Mouse (Mus musculus) adrenal gland, postnatal 10 days (tissue): ENCODE data around the gene Tmco4. TPM values are rescaled to one million over a fixed set of nuclear protein-coding genes. Genes with fewer than 3 reads are reported as not detected.

Source experiments
- DNase-seq: peaks from one replicate; pipeline ENCODE4 v3.0.0; 2021; ENCODE audit warnings: mixed read lengths
- long read RNA-seq, 2 experiments: library from polyadenylated mRNA; stranded (forward); transcript quantifications; one replicate each; pipeline ENCODE4 v2.0.0; 2021
- total RNA-seq, 2 experiments: library from RNA; stranded (reverse); gene quantifications; 2 replicates each; pipeline ENCODE4 v1.2.3; 2021

The Tmco4 gene
- total RNA-seq: 10 to 100 TPM; 14.7 to 15.0 TPM
- long read RNA-seq, experiment 1, transcript Tmco4-202 (17 exons, 3,318 nt): major isoform, 8 of 22 reads
- long read RNA-seq, experiment 1, partial matches to known transcripts: 6 of 22 reads
- long read RNA-seq, experiment 1, other reads (novel, unspliced or antisense): 8 of 22 reads
- long read RNA-seq, experiment 2, partial matches to known transcripts: 0 of 10 reads
- long read RNA-seq, experiment 2, other reads (novel, unspliced or antisense): 6 of 10 reads

GRCm38 (mm10) chr4:138972827-138973718 is at the start of gene Tmco4:
Gene Tmco4 (plus strand): TSS chr4:138972888.
- DNase-seq: peak; percentile 87

DNA sequence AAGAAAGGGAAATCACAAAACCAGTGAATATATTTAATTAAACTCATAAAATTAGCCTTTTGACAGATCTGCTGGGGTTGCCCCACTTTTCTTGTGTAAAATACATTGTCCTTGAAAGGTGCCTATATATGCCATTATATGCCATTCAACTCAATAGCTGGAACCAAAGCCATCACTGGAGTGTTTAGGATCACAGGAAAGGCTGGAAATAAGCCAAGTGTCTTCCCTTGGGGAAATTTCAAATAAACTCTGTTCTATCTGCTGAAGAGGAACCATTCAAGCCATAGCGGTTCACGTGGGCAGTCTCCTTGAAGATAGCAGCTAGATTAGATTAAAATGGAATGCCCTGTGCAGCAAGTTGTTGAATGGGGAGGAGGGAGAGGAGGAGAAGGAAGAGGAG is 47.1 kb upstream of the Tmco4 start:
- DNase-seq: no peak

DNA sequence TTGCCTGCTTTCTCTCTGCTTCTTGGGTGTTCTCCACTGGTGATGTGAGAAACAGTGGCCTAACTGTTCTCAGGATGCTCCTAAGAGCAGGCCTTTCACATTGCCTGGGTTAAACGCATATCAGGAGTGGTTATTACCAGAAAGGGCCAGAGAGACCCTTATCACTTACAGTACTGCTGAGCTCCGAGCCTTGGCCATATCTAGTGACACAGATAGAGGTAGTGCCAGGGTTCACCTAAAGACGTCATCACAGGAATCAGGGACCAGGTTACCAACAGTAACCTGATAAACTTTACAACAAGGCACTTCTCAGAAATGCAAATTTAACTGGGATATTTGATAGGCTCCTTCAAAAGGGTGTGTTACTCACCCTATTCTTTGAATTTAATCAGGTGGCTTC is 38.8 kb upstream of the Tmco4 start:
- DNase-seq: no peak

GRCm38 (mm10) chr4:138934456-138935145 is 38.1 kb upstream of the Tmco4 start:
- no peak for DNase-seq

DNA sequence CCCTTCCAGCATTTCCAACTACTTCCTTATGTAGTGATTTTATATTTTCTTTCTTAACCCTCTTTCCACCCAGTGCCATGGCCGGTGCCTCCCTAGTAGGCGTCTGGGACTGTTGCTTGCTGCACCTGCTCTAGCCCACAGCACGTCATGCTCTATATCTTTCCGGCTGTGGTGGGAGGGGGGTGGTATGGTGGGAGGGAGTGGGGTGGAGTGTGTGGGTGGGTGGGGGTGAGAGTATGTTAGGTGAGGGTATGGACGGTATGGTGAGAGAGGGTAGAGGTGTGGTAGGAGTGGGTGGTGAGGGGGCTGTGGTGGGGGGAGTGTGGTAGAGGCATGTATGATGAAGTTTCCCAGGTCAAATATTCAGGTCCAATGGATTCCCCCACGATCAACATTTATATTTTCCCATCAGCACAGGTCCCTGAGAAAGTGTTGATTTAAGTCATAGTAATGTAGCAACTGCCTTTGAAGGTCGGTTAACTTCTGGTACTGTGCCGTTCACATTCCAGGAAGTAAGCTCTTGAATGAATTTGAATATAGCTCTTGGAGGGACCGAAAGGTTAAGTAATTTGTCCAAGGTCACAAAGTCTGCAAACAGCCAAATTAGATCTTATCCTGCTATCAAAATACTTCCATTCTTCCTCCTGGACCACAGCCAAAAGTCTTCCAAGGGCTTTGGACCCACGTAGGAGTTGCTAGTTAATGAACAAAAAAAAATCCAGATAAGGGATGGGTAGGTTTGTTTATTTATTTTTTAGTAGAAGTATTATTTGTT is 34.0 kb upstream of the Tmco4 start:
- DNase-seq: no peak

GRCm38 (mm10) chr4:138939481-138939880 is 33.2 kb upstream of the Tmco4 start:
- DNase-seq: peak; percentile 33

- no peak for DNase-seq
Measured at GRCm38 (mm10) chr4:138941401-138941800, 31.3 kb upstream of the Tmco4 start.

- DNase-seq: no peak
Measured at GRCm38 (mm10) chr4:138941966-138942365, 30.7 kb upstream of the Tmco4 start.

DNA sequence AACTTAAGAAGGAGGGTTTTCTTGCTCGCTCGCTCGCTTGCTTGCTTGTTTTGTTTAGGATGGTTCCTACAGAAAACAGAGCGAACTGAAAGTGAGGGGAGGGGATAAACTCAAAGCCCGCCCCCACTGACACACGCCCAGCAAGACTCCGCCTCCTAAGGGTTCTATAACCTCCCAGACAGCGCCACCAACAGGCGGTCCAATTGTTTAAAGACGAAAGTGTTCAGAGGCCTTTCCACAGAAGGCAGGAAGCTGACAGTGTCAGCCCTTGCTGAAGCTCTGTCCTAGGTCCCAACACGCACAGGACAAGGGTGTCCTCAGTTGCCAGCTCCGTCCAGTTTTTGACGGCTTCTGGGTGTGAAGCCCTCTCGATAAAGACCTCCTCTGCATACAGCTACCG is 29.0 kb upstream of the Tmco4 start:
- peak; percentile 86 for DNase-seq

DNA sequence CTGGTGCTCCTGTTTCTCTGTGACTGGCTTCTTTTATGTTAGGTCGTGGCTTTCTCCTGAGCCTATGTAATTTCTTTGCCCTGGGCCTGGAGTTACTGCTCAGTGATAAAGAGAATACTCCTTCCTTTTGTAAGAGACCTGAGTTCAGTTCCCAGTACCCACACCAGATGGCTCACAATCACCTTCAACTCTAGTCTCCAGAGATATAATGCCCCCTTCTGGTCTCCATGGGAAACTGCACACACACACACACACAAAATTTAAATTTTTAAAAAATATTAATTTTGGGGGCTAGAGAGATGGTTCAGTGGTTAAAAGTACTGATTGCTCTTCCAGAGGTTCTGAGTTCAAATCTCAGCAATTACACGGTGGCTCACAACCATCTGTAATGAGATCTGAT is 24.4 kb upstream of the Tmco4 start:
- DNase-seq: no peak

DNA sequence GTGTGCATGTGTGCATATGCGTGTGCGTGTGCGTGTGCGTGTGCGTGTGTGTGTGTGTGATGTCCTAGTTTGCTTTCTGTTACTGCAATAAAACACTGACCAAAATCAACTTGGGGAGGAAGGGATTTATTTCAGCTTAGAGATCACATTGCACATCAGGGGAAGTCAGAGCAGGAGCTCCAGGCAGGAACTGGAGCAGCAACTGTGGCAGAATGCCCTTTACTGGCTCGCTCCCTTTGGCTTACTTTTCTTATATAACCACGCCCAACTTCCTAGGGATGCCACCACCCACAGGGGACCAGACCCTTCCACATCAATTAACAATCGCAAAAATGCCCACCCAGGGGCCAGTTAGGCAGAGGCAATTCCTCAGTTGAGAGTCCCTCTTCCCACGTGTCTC is 14.1 kb upstream of the Tmco4 start:
- DNase-seq: no peak

DNA sequence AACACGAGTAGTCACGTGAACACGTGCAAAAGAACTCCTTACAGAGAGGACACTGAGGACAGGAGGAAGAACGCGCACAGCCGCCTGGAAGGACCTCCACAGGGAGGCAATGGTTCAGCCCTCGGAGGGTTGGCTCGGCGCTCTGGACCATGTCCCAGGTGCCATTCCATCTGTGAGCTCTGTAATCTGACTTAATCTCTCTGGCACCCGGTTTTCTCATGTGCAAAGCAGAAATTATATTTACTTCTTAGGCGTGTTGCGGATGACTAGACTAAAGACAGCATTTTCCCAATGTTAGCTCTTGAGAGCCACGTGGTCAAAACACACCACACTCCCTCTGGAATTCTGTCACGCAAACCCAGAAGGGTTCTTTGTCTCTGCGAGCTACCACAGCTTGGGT is 13.6 kb upstream of the Tmco4 start:
- no peak for DNase-seq

DNA sequence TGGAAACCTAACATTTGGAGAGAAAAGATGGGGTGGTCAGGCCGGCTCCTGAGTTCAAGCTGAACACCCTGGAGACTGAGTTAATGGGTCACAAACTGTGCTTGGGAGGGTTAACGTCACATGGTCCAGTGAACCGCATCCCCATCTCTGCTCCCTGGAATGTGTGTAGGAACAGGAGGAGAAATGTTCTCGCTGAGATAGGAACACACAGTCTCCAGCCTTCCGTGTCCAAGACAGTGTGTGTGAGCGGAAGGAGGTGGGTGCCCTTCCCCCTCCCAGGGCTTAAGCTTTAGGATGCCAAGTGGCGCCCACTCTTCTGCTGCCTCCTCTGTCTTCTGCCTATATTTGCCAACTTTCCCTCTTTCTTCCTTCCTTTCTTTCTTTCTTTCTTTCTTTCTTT is 12.8 kb upstream of the Tmco4 start:
- no peak for DNase-seq

- no peak for DNase-seq
Measured at GRCm38 (mm10) chr4:138962719-138963118, 10.0 kb upstream of the Tmco4 start.

DNA sequence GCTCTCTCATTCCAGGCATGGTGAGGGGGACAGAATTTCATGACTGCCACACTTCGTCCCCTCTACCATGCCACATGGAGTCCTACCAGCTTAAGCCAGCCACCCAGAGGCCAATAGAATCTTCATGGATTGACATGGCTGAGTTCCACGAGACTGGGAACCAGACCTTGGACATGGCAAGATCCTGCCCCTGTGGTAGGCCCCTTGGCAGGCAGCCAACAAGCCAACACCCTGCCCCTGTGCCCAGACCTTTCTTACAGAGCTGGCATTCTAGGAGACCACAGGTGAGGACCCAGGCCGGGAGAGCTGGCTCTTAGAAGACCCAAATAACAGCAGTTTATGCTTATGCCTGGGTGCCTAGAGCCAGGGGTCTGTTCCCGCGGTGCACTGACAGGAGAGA is 6.8 kb upstream of the Tmco4 start:
- no peak for DNase-seq

DNA sequence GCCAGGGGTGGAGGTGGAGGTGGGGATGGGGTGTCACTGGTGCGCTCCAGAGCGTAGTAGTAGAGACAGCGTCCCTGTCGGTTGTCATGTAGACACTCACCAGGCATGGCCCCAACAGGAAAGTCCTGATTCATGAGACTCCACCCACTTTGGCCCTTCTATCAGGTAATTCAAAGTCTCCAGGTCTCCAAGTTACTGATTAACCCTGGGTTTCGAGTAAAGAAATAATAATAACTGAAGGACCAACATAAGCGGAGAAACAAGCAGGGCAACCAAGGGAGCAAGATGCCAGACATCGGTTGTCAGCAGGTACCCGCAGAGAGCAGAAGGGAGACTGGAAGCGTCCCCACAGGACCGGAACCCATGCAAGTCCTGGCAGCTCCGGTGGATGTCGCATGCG is 5.8 kb upstream of the Tmco4 start, which contains the start of gene Rnf186:
TSS of gene Rnf186 (plus strand) at position 247 of the 400 bp plus-strand sequence.
- no peak for DNase-seq

DNA sequence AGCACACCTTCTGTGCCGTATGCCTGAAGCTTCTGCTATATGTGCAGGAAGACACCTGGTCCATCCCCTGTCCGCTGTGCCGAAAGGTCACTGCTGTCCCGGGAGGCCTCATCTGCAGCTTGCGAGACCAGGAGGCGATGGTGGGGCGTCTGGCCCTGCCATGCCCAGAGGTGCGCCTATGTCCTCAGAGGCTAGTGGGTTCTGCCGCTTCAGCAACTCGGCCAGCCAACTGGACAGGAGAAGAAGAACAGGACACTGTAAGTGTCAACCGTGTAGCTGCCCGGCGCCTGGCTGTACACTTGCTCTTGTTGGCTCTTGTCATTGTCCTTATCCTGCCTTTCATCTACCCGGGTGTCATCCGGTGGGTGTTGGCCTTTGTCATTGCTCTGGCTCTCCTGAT is 5.2 kb upstream of the Tmco4 start:
- no peak for DNase-seq

GRCm38 (mm10) chr4:138968772-138969556 is 3.7 kb upstream of the Tmco4 start:
- no peak for DNase-seq

GRCm38 (mm10) chr4:138969736-138970135 is 3.0 kb upstream of the Tmco4 start:
- DNase-seq: no peak

- no peak for DNase-seq
Measured at GRCm38 (mm10) chr4:138971371-138971770, 1.3 kb upstream of the Tmco4 start.

DNA sequence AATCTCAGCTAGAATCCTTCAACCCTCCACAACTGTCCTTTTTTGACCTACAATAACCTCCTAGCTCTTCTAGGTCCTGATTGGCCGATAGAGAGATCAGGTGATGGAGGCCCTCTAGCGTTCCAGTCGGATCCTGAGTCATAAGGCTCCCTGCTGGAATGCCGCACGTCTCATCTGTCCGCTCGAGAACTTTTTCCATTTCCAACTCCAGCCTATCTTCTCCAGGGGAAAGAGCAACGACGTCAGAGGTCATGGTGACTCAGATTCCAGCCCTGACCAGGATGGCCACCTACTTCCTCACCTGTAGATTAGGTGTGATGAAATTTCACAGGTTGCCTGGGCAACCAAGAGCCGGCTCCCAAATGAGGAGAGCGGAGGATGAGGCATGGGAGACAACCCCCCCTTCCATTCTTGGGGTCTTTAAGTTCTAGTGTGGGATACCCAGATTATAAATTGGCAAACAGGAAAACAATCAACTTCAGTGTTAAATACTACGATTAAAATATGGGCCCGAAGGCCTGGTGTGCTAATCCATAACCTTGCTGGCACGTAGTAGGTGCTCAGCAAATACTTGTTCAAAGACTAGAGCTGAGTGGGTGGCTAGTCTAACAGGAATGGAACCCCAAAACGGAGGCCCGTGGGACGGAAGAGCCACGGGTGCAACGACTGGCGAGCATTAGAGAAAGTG is 405 bp upstream of the Tmco4 start:
- peak; percentile 82 for DNase-seq
